Mouse (Mus musculus) lung, embryonic 15.5 days (tissue): ENCODE data around the gene Arrdc5. TPM values are rescaled to one million over a fixed set of nuclear protein-coding genes. Genes with fewer than 3 reads are reported as not detected.

Experiments used
- ATAC-seq: fragments of 200-750 bp; cut with Nextera tagmentation; 2 replicates; pipeline ENCODE4 v1.8.0; 2017; ENCODE audit warnings: moderate number of reproducible peaks, borderline replicate concordance; ENCODE audit not compliant: low FRiP score, low TSS enrichment; ENCODE audit errors: extremely low read depth
- H3K27ac ChIP-seq: fragments of 300-500 bp; sonication (generic); 2 replicates; pipeline ENCODE4 v1.5.1; 2015; ENCODE audit warnings: moderate library complexity, mild to moderate bottlenecking, inconsistent platforms
- H3K27me3 ChIP-seq: fragments of 300-500 bp; sonication (generic); 2 replicates; pipeline ENCODE4 v1.6.1; 2015; ENCODE audit warnings: inconsistent platforms
- H3K36me3 ChIP-seq: fragments of 300-500 bp; sonication (generic); 2 replicates; pipeline ENCODE4 v1.6.1; 2015; ENCODE audit warnings: inconsistent platforms
- H3K4me1 ChIP-seq: fragments of 300-500 bp; sonication (generic); 2 replicates; pipeline ENCODE4 v1.6.1; 2015; ENCODE audit warnings: inconsistent platforms
- H3K4me2 ChIP-seq: fragments of 300-500 bp; sonication (generic); 2 replicates; pipeline ENCODE4 v1.6.1; 2015; ENCODE audit warnings: inconsistent platforms, mild to moderate bottlenecking, moderate library complexity
- H3K4me3 ChIP-seq: fragments of 300-500 bp; sonication (generic); 2 replicates; pipeline ENCODE4 v1.5.1; 2015; ENCODE audit warnings: mild to moderate bottlenecking, inconsistent platforms
- H3K9ac ChIP-seq: fragments of 300-500 bp; sonication (generic); 2 replicates; pipeline ENCODE4 v1.6.1; 2015; ENCODE audit warnings: inconsistent platforms
- H3K9me3 ChIP-seq: fragments of 300-500 bp; sonication (generic); 2 replicates; pipeline ENCODE4 v1.6.1; 2016; ENCODE audit warnings: inconsistent platforms
- WGBS: fragments of 180-500 bp; shearing (Covaris S2); methylation state at CpG from one replicate; pipeline ENCODE4 v1.1.7; 2015; 5-methylcytosine and 5-hydroxymethylcytosine counted together
- polyA plus RNA-seq: library from polyadenylated mRNA; unstranded; fragments of >200 nt; fragmentation: Nextera tagmentation; extraction: Ambion mirVana; gene quantifications from 2 replicates; pipeline ENCODE4 v1.2.1, GENCODE M21; 2015

Gene Arrdc5
- polyA plus RNA-seq, 1 experiment from 2014 or later = not detected

DNA sequence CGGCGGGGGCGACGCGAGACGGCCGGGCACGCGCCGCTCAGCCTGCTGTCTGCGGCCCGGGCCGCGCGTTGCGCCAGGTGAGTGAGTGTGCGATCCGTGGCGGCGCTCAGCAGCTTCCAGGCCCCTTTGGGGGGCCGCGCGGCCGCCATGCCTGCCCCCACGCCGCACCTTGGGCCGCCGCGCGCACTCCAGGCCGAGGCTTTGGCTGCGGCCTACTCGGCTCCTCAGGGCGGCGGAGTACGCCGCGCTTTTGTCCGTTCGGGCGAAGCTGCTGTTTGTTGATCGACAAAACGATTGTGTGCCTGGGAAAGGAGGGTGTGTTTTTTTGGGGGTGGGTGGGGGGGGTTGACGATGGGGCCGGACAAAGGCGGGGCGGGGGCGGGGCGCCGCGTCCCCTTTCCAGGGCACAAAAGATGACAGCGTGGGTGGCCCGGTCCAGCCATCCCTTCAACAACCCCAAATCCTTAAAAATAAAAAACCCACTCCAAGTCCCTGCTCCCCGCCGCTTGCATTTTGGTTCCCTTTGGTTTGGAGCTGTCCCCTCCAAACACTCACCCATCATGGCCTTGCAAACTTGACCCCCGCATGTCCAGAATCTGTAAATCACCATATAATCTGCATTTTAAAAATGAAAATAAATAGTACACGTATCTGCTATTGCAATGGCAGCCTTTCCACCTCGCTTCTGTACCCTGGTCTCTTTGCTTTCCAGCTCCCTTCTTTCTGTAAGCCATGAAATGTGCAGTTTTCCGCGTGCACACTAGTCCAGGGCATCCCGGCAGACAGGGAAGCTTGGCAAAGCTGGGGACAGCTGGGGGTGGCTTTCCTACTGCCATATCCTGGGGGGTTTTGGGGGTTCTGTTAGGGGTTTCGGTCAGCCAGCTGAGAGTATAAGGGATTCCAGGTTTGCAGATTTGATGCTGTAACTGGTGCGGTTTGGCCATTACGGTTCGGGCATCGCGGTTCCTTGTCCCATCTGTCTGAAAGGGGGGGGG is 26.4 kb upstream of the Arrdc5 start:
- H3K9ac ChIP-seq = peak overlapping the region; percentile 93
- H3K27me3 ChIP-seq = no peaks in the 10 kb centered on the region
- peak overlapping the region; percentile 97 for H3K4me3 ChIP-seq
- peaks cover 34% of the 10 kb centered on the region for H3K4me1 ChIP-seq
- H3K27ac ChIP-seq = peak overlapping the region; percentile 96
- no peaks in the 10 kb centered on the region for H3K9me3 ChIP-seq
- H3K4me2 ChIP-seq = peak overlapping the region; percentile 93
- 2% methylated on average over 49 of the region's 67 CpGs for WGBS
- H3K36me3 ChIP-seq = peaks cover 18% of the 10 kb centered on the region
- ATAC-seq = peak; percentile 43

DNA sequence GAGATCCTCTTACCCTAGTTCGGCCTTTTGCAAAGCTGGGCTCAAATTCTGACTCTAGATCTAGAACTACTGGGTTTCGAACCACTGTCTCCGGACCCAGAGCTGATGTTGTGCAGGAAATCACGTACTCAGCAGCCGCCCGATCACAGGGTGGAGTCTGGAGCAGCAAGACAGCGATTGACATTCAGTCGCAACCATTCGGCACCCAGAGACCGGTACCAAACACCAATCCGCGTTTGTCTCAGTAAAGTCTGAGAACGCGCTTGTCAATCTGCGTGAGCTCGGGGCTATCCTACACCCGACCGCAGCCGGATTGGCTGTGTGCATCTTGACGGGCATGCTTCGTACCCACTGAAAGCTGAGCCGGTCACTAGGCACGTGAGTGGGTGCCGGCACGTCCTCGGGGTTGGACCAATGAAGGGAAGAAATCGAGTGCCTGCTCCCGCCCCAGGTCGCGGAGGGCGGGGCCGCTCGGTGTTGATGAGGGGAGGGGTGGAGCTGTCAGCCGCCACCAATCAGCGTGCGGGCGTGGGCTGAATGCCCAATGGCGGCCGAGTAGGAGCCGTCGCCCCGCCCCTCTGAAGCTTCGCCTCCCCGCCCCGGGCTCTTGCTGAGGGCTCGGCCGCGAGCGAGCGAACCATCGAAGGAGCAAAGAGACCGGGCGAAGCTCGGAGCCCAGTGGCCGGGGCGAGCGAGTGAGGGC is 25.5 kb upstream of the Arrdc5 start, which contains the start of gene Kdm4b:
Kdm4b (plus strand) TSS at position 613 of the 703 bp plus-strand sequence.
- WGBS = under 1% methylated on average over 56 of the region's 57 CpGs
- H3K27me3 ChIP-seq = no peaks in the 10 kb centered on the region
- peak within 1 kb of the TSS; percentile 93 for H3K9ac ChIP-seq
- peak within 1 kb of the TSS; percentile 93 for H3K4me2 ChIP-seq
- H3K27ac ChIP-seq = peak within 1 kb of the TSS; percentile 96
- peak; percentile 98 for ATAC-seq
- H3K4me1 ChIP-seq = peaks cover 34% of the 10 kb centered on the region
- H3K4me3 ChIP-seq = peak within 1 kb of the TSS; percentile 97
- no peaks in the 10 kb centered on the region for H3K9me3 ChIP-seq
- H3K36me3 ChIP-seq = peaks cover 24% of the 10 kb centered on the region

DNA sequence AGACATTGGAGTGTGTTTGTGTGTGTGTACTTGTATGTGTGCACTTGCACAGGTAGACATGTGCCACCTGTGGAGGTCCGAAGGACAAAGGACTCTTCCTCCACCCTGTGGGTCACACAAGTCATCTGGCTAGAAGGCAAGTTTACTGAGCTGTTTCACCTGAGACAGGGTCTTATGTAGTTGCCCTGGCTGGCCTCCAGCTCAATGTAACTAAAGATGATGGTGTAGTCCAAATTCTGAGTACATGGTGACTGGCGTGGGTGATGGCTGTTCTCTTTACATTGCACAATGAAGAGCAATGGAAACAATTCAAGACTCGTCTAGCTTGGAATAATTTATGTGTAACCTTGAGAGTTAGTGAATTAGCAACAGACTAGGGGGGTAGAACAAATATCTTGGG is 24.3 kb upstream of the Arrdc5 start:
- Histone ChIP-seq H3K9ac (no peak overlapping the region), H3K27ac (no peak overlapping the region), H3K4me2 (no peak overlapping the region), H3K36me3 (peaks cover 36% of the 10 kb centered on the region), H3K9me3 (no peaks in the 10 kb centered on the region), H3K4me1 (peaks cover 28% of the 10 kb centered on the region), H3K4me3 (no peak overlapping the region), H3K27me3 (no peaks in the 10 kb centered on the region)
- WGBS = 55% methylated on average over 3 of the region's 3 CpGs
- no peak for ATAC-seq

DNA sequence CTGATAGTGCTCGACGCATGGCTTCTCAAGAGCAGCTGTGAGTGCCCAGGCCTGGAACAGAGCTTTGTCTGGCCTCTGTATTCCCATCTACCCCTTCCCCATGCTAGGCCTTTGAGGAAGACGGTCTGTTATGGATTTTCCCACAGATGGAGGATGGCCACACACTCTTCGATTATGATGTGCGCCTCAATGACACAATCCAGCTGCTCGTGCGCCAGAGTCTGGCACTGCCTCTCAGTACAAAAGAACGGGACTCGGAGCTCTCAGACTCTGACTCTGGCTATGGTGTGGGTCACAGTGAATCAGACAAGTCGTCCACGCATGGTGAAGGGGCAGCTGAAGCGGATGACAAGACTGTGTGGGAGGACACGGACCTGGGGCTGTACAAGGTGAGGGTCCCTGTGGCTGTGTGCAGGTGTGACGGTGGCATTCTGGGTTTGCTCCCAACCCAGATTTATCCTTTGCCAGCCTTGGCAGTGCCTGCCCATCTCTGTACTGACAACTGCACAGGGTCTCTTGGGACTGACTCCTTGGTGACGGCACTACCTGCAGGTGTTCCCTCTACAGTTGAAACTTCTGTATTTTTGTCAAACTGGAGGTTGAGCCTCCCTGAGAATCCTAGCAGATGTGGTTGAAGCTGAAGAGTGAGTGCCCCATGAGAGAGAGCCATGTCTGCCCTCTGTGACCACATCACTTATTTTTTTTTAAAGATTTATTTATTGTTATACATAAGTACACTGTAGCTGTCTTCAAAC is 9.3 kb upstream of the Arrdc5 start:
- Histone ChIP-seq H3K9ac (no peak overlapping the region), H3K4me1 (peaks cover 44% of the 10 kb centered on the region), H3K4me2 (no peak overlapping the region), H3K4me3 (no peak overlapping the region), H3K36me3 (peaks cover 70% of the 10 kb centered on the region), H3K9me3 (no peaks in the 10 kb centered on the region), H3K27me3 (no peaks in the 10 kb centered on the region), H3K27ac (peak overlapping the region; percentile 46)
- 73% methylated on average over 15 of the region's 15 CpGs for WGBS
- no peak for ATAC-seq

DNA sequence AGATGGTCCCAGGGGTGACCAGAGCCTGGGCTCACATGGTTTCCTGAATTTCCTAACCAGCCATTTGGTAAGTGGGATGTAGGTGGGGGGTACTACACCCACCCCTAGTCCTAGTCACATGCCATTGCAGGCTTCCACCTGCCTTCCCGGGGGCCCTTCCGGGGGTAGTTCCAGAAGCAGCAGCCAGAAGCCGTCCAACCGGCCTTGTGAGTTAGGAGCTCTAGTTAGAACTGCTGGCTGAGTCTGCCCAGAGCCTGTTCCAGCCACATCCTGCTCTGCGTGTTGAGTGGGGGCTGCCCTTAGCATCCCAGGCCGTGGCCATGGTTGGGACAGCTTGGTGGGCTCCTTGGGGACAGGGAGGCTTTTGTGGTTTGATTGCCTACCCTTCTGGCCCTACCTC is 8.0 kb upstream of the Arrdc5 start:
- no peak overlapping the region for H3K9ac ChIP-seq
- H3K27ac ChIP-seq = peak overlapping the region; percentile 61

DNA sequence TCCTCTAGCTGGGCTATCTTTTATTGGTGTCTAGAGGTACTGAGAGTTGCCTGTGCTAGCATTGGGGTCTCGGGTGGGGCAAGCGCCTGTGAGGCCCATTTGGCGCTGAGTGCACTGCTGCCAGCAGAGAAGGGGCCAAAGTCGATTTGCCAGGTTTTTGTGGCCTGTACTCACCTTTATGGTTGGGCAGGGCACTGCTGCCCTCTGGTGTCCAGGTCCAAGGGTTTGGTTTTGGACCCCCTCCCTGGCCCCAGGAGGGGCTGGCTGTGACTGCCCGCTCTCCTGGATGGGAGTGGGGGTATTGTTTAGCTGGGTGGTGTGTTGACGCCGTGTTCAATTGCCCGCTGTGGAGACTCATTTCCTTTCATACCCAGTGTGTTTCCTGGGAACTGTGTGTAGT is 5.7 kb upstream of the Arrdc5 start:
- peaks cover 37% of the 10 kb centered on the region for H3K36me3 ChIP-seq
- no peak for ATAC-seq
- WGBS = 48% methylated on average over 8 of the region's 8 CpGs
- H3K4me3 ChIP-seq = peak overlapping the region; percentile 74
- H3K4me1 ChIP-seq = peaks cover 53% of the 10 kb centered on the region
- no peaks in the 10 kb centered on the region for H3K9me3 ChIP-seq
- no peaks in the 10 kb centered on the region for H3K27me3 ChIP-seq
- H3K4me2 ChIP-seq = peak overlapping the region; percentile 96
- H3K9ac ChIP-seq = peak overlapping the region; percentile 17; the same call in 1 of the 2 replicates
- peak overlapping the region; percentile 69; the same call in 1 of the 2 replicates for H3K27ac ChIP-seq

More for the DNA sequence above, 8.0 kb upstream of the Arrdc5 start:
- 51% methylated on average over 6 of the region's 6 CpGs for WGBS
- Histone ChIP-seq H3K4me2 (peak overlapping the region; percentile 7; the same call in 1 of the 2 replicates), H3K4me1 (peaks cover 44% of the 10 kb centered on the region), H3K27me3 (no peaks in the 10 kb centered on the region), H3K36me3 (peaks cover 58% of the 10 kb centered on the region), H3K9me3 (no peaks in the 10 kb centered on the region), H3K4me3 (no peak overlapping the region)
- ATAC-seq = no peak

DNA sequence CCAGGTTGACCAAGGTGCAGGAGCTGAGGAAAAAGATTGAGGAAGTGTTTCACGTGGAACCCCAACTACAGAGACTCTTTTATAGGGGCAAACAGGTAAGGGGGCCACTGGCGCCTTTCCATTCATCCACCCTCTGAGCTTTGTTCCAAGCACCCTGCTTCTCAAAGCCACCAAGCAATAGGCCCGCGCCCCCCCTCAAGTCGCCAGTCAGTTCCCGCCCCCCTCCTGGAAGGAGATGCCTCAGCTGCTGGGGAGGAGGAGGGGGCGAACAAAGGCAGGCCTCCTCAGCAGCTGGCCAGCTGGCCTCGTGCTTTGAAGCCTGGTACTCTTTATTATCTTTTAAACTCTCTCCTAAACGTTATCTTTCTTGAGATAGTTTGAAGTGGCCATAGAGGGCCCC is 5.1 kb upstream of the Arrdc5 start:
- ATAC-seq = no peak
- Histone ChIP-seq H3K9me3 (no peaks in the 10 kb centered on the region), H3K4me1 (peaks cover 53% of the 10 kb centered on the region), H3K9ac (peak overlapping the region; percentile 62), H3K4me3 (peak overlapping the region; percentile 74), H3K27ac (peak overlapping the region; percentile 69), H3K36me3 (peaks cover 30% of the 10 kb centered on the region), H3K27me3 (no peaks in the 10 kb centered on the region), H3K4me2 (peak overlapping the region; percentile 96)
- WGBS = 14% methylated on average over 9 of the region's 9 CpGs

DNA sequence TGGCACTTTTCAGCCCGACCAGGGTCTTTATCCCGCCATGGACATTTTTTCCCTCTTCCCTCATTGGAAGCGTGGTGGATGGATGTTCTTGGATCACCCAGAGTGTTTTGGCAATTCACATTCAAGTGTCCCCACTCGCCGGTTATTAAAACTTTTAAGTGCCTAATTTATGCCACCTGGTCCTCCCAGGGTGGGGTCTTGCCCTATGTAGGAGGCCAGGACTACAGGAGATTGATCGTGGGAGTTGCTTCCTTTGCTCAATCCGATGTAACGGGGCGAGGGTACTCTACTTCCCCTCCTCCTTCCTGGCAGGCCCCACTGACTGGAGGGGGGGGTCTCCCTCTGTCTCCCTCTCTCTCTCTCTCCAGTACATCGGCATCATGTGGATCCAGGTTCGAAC is 4.6 kb upstream of the Arrdc5 start:
- Histone ChIP-seq H3K27me3 (no peaks in the 10 kb centered on the region), H3K27ac (peak overlapping the region; percentile 69), H3K4me3 (peak overlapping the region; percentile 74), H3K36me3 (peaks cover 26% of the 10 kb centered on the region), H3K4me2 (peak overlapping the region; percentile 96), H3K9me3 (no peaks in the 10 kb centered on the region), H3K4me1 (peaks cover 53% of the 10 kb centered on the region), H3K9ac (peak overlapping the region; percentile 62)
- WGBS = 6% methylated on average over 11 of the region's 11 CpGs
- no peak for ATAC-seq

DNA sequence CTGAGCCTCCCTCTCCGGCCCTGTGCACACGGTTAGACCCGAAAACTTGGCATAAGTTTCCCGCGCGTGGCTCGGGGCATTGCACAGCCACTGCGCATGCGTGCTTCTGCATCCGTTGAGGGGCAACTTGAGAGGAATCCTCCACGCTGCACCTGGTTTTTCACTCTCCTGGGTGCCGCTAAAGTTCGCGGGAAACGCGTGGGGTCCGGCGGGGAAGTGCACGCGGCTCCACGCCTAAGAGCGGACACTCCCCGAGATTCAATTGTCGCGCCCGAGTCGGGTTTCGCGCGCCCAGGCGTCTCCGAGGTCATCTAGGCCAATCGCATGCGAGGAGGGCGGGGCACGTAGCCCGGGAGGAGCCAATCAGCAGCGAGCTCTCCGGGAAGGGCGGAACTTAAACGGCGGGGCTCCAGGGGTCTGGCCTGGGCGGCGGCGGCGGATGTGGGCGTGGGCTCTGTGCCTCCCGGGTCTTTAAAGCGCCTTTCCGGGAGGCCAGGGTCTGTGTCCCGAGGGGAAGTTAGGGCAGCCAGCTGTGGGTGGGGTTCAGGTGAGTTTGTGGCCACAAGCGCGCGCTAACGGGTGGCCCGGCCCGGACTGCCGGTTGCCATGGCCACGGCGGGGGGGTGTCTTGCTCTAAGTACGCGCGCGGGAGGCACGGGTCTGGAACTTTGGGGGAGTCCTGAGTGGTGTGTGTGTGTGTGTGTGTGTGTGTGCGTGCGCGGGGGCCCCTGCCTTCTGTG is 3.9 kb upstream of the Arrdc5 start:
- Histone ChIP-seq H3K9ac (peak overlapping the region; percentile 69), H3K9me3 (no peaks in the 10 kb centered on the region), H3K4me2 (peak overlapping the region; percentile 96), H3K27me3 (no peaks in the 10 kb centered on the region), H3K36me3 (peaks cover 19% of the 10 kb centered on the region), H3K27ac (peak overlapping the region; percentile 94), H3K4me3 (peak overlapping the region; percentile 74), H3K4me1 (peaks cover 52% of the 10 kb centered on the region)
- peak; percentile 92 for ATAC-seq
- under 1% methylated on average over 68 of the region's 68 CpGs for WGBS

DNA sequence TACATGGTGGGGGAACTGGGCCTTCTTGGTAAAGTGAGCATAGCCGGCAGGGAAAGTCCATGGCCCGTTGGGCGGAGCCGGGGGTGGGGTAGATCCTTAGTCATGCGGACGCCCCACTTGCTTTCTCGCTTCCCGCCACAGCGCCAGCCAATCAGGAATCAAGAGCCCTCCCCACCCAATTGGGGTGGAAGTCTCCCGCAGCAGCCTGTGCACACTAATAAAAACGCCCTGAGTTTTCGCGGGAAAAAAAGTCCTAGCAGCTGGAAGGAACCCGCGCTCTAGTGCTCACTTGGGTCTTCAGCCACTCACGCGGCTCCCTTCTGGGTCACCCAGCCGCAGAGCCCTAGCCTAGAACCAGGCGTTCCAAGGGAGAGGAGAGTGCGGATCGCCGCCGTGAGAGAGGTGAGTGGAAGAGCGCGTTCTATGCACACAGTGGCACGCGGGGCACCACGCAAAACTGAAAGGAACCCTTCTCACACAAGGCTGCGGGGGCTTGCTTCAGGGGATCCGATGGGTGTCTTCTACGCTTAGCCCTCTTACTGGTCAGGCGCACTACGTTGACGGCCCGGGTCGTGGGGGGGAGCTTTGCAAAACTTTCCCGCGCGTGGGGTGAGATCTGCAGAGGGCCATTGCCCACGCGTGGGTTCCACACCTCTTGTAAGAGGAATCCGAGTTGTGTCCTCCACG is 3.2 kb upstream of the Arrdc5 start, which contains the start of gene Uhrf1:
Uhrf1 (plus strand) TSS at position 162 of the 687 bp plus-strand sequence.
- peak; percentile 82 for ATAC-seq
- Histone ChIP-seq H3K9ac (peak within 1 kb of the TSS; percentile 69), H3K27ac (peak within 1 kb of the TSS; percentile 94), H3K4me2 (peak within 1 kb of the TSS; percentile 96), H3K9me3 (no peaks in the 10 kb centered on the region), H3K4me3 (peak within 1 kb of the TSS; percentile 74), H3K4me1 (peaks cover 45% of the 10 kb centered on the region), H3K27me3 (no peaks in the 10 kb centered on the region), H3K36me3 (peaks cover 13% of the 10 kb centered on the region; the same call in 1 of the 2 replicates)
- under 1% methylated on average over 43 of the region's 43 CpGs for WGBS
